Mouse (Mus musculus) embryo, embryonic 10 days (tissue): ENCODE data around the gene Camta1.
"Not testable (repeated sequence)": the region's sequence is repeated elsewhere in the genome, so short reads cannot be mapped to it uniquely, and the experiment has no call there.

Experiments
- DNase-seq: peaks from one replicate; pipeline ENCODE4 v3.0.0-alpha.2; 2015; ENCODE audit warnings: low spot score

Camta1 gene

DNA sequence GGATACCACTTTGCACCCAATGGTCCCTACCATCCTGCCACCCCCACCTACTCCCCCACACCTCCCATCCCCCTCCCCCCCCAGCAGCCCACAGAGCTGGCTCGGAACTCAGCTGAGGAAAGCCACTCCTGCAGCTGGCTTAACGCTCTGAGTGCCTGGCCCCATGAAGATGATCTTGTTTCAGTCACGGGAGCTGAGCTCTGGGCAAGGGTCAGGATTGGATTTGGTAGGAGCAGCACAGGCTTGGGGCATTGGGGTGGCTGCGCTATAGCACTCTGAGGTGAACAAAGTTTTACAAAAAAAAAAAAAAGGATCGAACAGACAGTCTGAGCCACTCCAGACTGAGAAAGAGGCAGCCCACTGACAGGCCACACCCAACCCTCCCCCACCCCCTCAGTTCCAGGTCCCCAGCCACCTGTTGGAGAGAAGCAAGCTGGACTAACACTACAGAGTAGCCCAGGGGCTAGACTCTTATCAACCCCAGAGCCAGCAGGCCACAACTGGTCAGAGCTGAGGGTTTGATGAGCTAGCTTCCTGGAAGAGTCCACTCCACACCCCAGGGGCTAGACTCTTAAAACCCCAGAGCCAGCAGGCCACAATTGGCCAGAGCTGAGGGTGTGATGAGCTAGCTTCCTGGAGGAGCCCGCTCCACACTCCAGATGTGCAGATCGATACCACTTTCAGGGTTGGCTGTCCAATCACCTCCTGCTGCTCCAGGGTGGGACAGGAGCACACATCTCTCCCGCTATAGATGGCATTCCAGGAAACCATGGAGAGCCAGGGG, 966.8 kb downstream of the Camta1 start:
- DNase-seq, result no peak

DNA sequence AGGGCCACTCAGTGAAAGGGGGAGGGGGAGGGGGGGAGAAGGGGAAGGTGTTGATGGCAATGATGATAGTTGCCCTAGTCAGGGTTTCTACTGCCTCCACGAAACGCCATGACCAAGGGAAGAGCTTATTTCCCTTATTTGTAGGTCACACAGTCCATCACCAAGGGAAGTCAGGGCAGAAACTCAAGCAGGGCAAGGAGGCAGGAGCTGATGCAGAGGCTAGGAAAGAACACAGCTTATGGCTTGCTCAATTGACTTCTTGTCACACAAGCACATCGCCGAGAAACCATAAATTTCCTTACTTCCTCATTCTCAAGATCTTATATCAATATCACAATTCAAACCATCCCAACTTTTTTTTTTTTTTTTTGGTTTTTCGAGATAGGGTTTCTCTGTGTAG, 970.4 kb downstream of the Camta1 start:
- DNase-seq, result no peak

- DNase-seq, result no peak
These were observed 971.7 kb downstream of the Camta1 start for GRCm38 (mm10) chr4:150889955-150890315.

- DNase-seq, result no peak
These were observed 972.3 kb downstream of the Camta1 start for GRCm38 (mm10) chr4:150889273-150889954.

- peak; percentile 40 for DNase-seq
These were observed 973.2 kb downstream of the Camta1 start for GRCm38 (mm10) chr4:150888492-150888891.

DNA sequence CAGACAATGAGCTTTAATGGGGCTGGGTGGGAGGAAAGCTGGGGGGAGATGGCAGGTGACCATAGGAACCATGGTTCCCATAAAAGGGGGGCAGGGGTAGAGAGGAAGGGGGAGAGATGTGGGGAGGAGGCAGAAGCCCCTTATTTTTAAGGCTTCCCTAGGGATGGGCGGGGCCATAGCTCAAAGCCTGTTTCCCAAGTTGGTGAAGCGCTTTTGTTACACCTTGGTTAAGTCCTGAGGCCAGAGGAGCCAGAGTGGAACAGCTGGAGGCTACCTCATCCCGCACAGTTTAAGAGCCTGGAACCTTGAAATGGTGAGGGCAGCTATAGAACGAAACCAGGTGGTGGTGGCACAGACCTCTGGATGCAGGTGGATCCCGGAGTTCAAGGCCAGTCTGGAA, 973.8 kb downstream of the Camta1 start:
- no peak for DNase-seq

DNA sequence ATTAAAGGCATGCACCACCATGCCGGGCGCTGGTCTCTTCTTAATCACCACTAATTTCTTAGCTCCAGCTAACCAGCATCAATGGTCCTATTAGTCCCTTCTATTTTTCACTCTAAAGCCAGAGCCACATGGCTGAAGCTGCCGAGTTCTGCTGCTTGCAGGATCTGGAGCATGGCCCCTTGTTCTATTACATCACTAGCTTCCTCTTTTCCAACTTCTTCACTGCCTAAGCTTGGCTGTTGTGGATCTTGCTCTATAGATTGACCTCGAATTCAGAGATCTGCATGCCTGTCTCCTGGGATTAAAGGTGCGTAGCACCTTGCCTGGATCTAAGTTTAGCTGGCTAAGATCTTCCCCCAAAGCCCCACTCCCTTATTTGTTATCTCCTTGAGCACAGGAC, 979.0 kb downstream of the Camta1 start:
- no peak for DNase-seq

GRCm38 (mm10) chr4:150880364-150880763, 981.3 kb downstream of the Camta1 start:
- no peak for DNase-seq

- no peak for DNase-seq
These were observed 982.0 kb downstream of the Camta1 start for GRCm38 (mm10) chr4:150879631-150880030.

DNA sequence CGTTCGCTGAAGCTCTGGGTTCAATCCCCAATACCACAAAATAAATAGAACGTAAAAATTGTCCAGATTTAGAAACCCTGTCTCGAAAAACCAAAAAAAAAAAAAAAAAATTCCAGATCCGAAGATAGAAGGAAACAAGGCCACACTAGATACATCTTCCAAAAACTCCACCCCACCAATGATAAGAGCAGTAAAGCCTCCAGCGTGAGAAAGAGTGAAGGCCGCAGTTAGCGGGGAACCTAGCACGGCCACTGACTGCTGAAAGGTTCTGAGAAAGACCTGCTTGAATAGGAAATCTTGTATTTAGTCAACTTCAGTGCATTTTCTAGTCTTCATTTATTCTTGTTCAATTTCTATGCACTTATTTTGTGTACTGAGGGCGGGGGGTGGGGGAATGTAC, 986.3 kb downstream of the Camta1 start:
- no peak for DNase-seq

- not testable (repeated sequence) for DNase-seq
These were observed 987.3 kb downstream of the Camta1 start for GRCm38 (mm10) chr4:150874416-150874815.

DNA sequence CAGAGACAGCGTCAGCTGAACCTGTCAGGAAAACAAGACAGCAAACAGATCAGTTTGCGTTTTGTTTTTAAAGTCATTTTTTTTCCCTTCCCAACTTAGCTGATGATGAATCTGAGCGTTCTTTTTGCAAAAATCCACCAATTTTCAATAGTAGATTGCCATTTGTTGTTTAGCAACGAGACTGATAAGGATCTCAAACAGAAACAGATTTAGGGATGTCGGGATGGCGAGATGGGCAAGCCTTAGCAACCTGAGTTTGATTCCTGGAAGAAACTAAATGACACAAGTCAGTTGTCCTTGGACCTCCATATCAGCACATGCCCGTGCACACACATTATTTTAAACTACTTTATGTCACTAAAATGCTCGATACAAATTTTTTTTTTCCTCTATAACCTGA, 989.0 kb downstream of the Camta1 start:
- DNase-seq, result no peak

DNA sequence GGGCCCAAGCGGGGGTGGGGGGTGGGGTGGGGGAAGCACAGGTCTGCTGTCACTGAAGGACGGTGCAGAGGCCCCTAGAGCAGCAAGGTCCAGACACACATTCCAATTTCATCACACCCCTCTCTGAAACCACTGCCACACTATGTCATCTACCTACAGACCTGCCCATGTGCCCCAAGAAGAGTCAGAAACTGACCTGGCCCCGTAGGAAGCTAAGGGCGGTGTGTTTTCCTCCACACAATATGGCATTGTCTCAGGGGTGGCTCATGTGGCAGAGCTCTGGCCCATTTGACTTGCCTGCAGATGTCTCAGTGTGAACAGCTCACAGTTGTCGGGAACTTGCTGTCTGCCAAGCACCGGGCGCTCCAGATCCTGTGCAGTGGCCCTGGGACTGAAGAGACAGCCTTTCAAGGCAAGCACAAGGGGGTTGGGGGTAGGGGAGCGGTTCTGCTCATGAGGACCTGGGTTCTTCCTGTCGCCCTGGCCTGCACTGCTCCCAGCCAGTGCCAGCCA, 989.5 kb downstream of the Camta1 start:
- DNase-seq, result no peak

DNA sequence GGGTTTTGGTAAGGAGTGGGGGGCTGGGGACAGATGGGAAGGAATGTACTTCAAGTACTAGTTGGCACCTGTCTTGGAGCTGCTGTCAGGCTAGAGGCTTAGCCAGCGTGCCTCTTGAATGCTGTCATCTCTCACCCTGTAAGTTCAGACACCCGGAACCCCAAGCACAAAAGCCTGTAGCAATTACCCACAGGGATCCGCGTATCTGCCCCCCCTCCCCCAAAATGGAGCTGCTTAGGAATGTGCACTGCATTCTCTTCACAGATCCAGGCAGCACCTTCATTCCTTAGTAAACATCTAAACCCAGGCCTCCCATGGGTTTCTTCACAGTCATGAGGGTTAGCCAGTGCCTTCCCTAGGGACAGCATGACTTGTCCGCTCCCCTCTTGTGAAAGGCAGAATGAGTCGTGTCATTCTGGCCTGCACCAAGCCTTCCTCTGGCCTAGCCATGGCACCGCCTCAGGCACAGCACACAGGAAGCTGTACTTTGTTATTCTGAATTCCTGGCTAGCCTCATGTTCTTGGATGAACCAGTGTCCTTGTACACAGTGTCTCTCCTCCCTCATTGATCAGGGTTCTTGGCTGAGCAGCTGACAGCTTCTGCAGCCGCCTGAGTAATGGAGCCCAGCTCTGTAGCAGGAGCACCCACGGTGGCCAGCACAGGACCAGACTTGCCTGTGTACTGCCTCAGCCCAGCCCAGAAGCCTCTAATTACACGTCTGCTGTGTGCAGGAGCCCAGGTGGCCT, 990.1 kb downstream of the Camta1 start:
- DNase-seq, result peak; percentile 64

DNA sequence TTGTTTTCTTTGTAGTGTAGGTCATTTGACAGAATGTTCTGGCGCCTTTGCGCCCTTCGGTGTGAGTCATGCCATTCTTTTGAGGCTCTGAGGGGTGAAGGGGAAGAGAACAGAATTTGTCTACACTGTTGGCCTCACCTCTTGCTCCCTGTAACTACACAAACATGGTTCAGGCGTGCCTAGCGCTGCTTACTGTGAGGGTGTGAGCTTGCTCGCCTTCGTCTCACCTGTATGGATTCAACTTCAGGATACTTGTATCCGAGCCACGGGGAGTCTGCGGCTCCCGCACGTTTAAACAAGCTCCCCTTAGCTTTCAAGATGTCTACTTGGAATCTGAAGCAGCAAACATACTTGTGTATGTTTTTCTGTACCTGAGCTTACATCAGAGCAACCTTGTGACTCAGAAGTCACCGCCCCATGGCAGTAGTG, 990.7 kb downstream of the Camta1 start:
- DNase-seq, result no peak

DNA sequence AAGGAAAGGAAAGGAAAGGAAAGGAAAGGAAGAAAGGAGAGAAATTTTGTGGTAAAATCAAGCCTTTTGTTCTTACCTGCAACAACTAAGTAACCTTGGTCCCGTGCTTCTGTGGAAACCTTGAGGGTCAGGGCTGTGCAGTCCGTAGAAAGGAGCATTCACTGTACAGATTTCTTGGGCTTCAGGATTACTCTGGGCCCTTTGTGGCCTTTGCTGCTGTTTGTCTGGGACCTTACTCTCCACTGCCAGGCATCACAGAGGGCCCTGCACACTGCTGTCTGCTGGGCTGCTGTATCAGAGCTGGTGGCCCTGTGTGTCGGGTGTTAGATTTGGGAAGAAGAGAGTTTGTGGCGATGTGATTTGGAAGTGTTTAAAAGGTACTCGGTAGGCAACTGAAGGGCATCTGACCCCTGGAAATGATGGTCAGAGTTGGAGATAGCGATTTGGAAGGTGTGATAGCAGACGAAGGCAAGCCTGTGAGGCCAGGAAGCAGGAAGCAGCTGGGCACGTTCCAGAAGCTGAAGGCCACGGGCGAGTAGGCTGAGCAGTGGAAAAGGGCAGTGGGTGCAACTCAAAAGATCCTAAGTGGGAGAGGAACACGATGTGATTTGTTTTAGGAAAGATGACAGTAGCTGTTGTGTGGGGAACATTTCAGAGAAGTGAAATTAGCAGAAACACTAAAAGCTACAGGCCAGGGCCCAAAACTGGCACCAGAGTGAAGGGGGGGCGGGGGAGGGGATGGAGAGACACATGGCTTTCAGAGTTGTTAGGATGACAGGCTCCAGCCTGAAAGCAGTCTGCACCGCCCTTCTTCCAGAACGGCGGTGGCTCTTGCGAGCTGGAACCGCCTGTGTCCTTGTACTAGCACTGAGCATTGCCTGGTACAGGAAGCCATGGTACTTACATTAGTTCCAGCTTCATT, 992.1 kb downstream of the Camta1 start:
- DNase-seq, result no peak

DNA sequence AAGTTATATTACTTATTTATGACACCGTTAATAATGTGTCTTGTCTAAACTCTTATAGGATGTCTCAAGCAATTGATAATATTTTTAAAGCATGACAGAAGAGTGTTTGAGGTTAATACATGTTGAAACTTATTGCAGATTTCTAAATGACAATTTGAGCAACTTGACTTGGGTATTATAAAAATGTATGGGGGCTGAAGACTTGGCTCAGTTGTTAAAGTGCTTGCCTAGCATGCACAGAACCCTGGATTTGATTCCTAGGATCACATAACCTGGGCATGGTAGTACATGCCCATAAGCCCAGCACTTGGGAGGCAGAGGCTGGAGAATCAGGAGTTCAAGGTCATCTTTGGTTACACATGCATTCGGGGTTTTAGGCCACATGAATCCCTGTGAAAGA, 992.8 kb downstream of the Camta1 start:
- DNase-seq, result no peak

GRCm38 (mm10) chr4:150868161-150868560, 993.5 kb downstream of the Camta1 start:
- no peak for DNase-seq
